Mouse (Mus musculus): ENCODE measurements at regions not wholly inside any gene's neighbourhood (a gene's known extent, or its start where the extent isn't known, plus 50 kb on each side); places are given as distances from the start of the nearest gene placed in this dataset.

DNA sequence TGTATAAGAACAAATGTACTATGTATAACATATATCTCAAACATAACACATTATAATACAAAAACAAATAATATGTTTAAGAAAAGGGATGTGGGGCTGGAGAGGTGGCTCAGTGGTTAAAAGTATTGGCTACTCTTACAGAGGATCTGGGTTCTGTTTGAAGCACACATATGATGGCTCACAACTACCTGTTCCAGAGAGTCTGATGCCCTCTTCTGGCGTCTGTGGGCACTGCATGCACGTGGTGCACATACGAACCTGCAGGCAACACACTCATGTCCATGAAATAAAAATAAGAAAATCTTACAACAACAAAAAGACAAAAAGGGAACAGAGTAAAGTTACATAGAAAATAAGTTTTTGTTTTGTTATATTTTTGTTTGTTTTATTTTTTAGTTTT, 114.8 kb upstream of the Bmp4 start:
- TF ChIP-seq CTCF (IDR thresholded peaks at IDR 0.05; ENCODE audit: extremely low read depth, insufficient read depth, low read length): no peak
- no peak for TF ChIP-seq POLR2A (IDR thresholded peaks at IDR 0.05; ENCODE audit: extremely low read depth, insufficient read depth, low read length)
